Mouse (Mus musculus) limb, embryonic 14.5 days (tissue): Measurements from ENCODE around the gene Gm42957. TPM values are rescaled to one million over a fixed set of nuclear protein-coding genes. Genes with fewer than 3 reads are reported as not detected.

ENCODE experiments used
- ATAC-seq: fragments of 200-750 bp; cut with Nextera tagmentation; 2 replicates; pipeline ENCODE4 v1.8.0; 2017; ENCODE audit warnings: low read depth, moderate number of reproducible peaks, moderate TSS enrichment; ENCODE audit not compliant: low FRiP score
- DNase-seq: peaks from one replicate; pipeline ENCODE4 v3.0.0-alpha.2; 2015; ENCODE audit warnings: low spot score
- H3K27ac ChIP-seq: fragments of 300-500 bp; sonication (generic); replicated peaks from 2 replicates; pipeline ENCODE4 v1.5.1; 2014; ENCODE audit warnings: low read depth, mild to moderate bottlenecking, low read length, moderate library complexity, mixed read lengths
- H3K27me3 ChIP-seq: fragments of 300-500 bp; sonication (generic); 2 replicates; pipeline ENCODE4 v1.6.1; 2014; ENCODE audit warnings: low read length, mixed read lengths; ENCODE audit not compliant: control insufficient read depth, insufficient read depth
- H3K36me3 ChIP-seq: fragments of 300-500 bp; sonication (generic); 2 replicates; pipeline ENCODE4 v1.6.1; 2014; ENCODE audit warnings: mild to moderate bottlenecking, low read length, moderate library complexity, mixed read lengths; ENCODE audit not compliant: control insufficient read depth, insufficient read depth
- H3K4me1 ChIP-seq: fragments of 300-500 bp; sonication (generic); 2 replicates; pipeline ENCODE4 v1.6.1; 2014; ENCODE audit warnings: antibody characterized with exemption, low read length, mixed read lengths; ENCODE audit not compliant: control insufficient read depth, insufficient read depth
- H3K4me2 ChIP-seq: fragments of 300-500 bp; sonication (generic); replicated peaks from 2 replicates; pipeline ENCODE4 v1.6.1; 2014; ENCODE audit warnings: low read depth, mild to moderate bottlenecking, low read length, moderate library complexity; ENCODE audit not compliant: severe bottlenecking
- H3K4me3 ChIP-seq: fragments of 300-500 bp; sonication (generic); replicated peaks from 2 replicates; pipeline ENCODE4 v1.5.1; 2014; ENCODE audit warnings: low read length
- H3K9ac ChIP-seq: fragments of 300-500 bp; sonication (generic); 2 replicates; pipeline ENCODE4 v1.6.1; 2014; ENCODE audit warnings: mild to moderate bottlenecking, low read depth, low read length, moderate library complexity; ENCODE audit not compliant: severe bottlenecking
- H3K9me3 ChIP-seq: fragments of 300-500 bp; sonication (generic); 2 replicates; pipeline ENCODE4 v1.6.1; 2016; ENCODE audit warnings: low read length; ENCODE audit not compliant: control insufficient read depth
- POLR2A ChIP-seq: fragments of 200-500 bp; IDR thresholded peaks from 2 replicates; pipeline ENCODE4 v1.8.0; 2012; ENCODE audit warnings: inconsistent platforms, mild to moderate bottlenecking, moderate library complexity, borderline replicate concordance; ENCODE audit not compliant: insufficient read depth, insufficient read length; ENCODE audit errors: extremely low read depth
- whole genome bisulfite sequencing: fragments of 180-500 bp; shearing (Covaris S2); extraction: QIAGEN DNeasy Blood & Tissue Kit; methylation state at CpG from one replicate; pipeline ENCODE4 v1.1.7; 2014; 5-methylcytosine and 5-hydroxymethylcytosine counted together
- polyA plus RNA-seq, 2 experiments: library from polyadenylated mRNA; depleted of rRNA in 1 of 2; stranded (reverse) in 1 of 2; unstranded in 1 of 2; fragments of >200 nt; fragmentation: Nextera tagmentation in 1 of 2; extraction: Ambion mirVana in 1 of 2; gene quantifications; 2 replicates each; pipeline versions ENCODE4 v1.2.1 to v1.2.3; 2012 to 2014

Gm42957 gene
- polyA plus RNA-seq, 2 experiments: 0.28 to 0.93 TPM

DNA sequence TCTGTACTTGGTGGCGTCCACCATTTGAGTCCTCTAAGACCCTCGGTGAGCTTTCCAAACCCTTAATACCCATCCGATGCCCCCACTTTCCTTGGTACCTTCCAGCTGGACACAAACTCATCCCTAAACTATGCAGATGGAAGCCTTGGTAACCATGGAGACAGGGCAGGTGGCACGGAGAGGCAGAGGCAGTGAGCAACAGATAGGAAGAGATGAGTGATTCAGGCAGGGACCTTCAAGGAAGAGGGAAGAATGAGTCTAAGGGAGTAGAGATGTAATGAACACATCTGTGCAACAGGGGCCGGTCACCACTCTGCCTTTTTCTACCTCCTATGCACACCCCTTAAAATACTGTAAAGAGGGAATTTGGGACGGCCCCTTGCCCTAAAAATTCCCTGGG, 39.6 kb upstream of the Gm42957 start:
- Histone ChIP-seq H3K4me2 (peak overlapping the region; percentile 99), H3K9me3 (no peaks in the 10 kb centered on the region), H3K4me1 (peaks cover 32% of the 10 kb centered on the region), H3K4me3 (peak overlapping the region; percentile 45; the same call in 1 of the 2 replicates), H3K36me3 (no peaks in the 10 kb centered on the region), H3K9ac (no peak overlapping the region), H3K27me3 (no peaks in the 10 kb centered on the region), H3K27ac (no peak overlapping the region)
- TF ChIP-seq POLR2A: no peak
- DNase-seq (no peak), ATAC-seq (no peak)
- WGBS: 25% methylated on average over 6 of the region's 6 CpGs

DNA sequence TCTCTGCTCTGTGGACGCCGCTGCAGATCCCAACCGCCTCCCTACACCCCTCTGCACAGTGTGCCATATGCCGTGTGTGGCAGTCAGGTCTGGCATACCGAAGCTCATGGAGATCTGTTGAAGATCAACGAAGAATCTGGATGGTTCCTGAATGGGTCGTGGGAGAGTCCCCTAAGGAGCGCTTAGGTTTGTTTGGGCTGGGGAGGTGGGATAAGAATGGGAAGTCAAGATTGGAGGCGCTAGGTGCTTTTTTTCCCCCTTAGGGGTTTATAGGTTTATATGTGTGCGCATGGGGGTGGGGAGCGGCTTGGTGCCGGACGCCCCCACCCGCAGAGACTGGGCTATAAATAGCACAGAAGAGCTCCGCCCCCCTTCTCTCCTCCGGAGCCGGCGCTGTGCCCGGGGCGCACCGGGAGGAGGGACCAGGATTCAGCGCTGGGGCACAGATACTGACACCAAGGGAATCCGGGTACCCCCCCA, 39.0 kb upstream of the Gm42957 start, which contains the start of gene Ankrd34a:
Gene Ankrd34a (plus strand): TSS at position 409 of the 480 bp plus-strand sequence.
- ATAC-seq: no peak

DNA sequence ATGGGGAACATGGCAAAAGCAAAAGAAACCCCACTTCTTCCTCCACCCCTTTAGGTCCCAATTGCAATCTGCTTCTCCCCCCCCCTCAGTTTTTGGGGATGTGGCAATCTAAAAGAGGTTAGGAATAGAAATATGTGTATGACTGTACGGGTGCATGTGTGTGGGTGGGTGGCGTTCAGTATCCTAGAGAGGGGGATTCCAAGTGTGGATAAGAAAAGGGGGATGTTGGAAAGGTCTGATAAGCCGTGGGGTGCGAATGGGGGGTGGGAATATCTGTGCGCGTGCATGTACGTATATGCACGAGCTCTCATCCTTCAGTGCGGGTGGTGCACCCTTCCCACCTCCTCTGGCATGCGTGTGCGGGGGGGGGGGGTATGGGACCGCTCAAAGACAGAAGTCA, 38.4 kb upstream of the Gm42957 start:
- DNase-seq: no peak
- H3K4me1 ChIP-seq: peaks cover 32% of the 10 kb centered on the region
- H3K27me3 ChIP-seq: no peaks in the 10 kb centered on the region

More for the DNA sequence above, 39.0 kb upstream of the Gm42957 start, which contains the start of gene Ankrd34a:
- peak within 1 kb of the TSS; percentile 99 for H3K4me2 ChIP-seq
- H3K36me3 ChIP-seq: no peaks in the 10 kb centered on the region
- peak; percentile 42 for DNase-seq
- peak within 1 kb of the TSS; percentile 45 for H3K4me3 ChIP-seq
- H3K9ac ChIP-seq: peak within 1 kb of the TSS; percentile 66
- H3K9me3 ChIP-seq: no peaks in the 10 kb centered on the region
- H3K27me3 ChIP-seq: no peaks in the 10 kb centered on the region
- no peak for TF ChIP-seq POLR2A
- 1% methylated on average over 20 of the region's 23 CpGs for WGBS
- H3K27ac ChIP-seq: no peak within 1 kb of the TSS
- H3K4me1 ChIP-seq: peaks cover 32% of the 10 kb centered on the region

DNA sequence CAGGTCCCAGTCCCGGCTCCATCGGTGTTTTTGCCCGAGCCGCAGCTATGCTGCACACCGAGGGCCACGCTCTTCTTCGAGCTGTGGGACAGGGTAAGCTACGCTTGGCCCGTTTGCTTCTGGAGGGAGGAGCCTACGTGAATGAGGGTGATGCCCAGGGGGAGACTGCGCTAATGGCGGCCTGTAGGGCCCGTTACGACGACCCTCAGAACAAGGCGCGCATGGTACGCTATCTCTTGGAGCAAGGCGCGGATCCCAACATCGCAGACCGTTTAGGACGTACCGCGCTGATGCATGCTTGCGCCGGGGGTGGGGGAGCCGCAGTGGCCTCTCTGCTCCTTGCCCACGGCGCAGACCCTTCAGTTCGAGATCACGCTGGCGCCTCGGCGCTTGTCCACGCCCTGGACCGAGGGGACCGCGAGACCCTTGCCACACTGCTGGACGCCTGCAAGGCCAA, 37.8 kb upstream of the Gm42957 start:
- H3K4me2 ChIP-seq: peak overlapping the region; percentile 99
- no peak for TF ChIP-seq POLR2A
- H3K27ac ChIP-seq: peak overlapping the region; percentile 55; the same call in 1 of the 2 replicates
- H3K4me1 ChIP-seq: peaks cover 38% of the 10 kb centered on the region
- DNase-seq (no peak), ATAC-seq (no peak)
- peak overlapping the region; percentile 66 for H3K9ac ChIP-seq
- under 1% methylated on average over 31 of the region's 40 CpGs for WGBS
- no peaks in the 10 kb centered on the region for H3K27me3 ChIP-seq
- H3K9me3 ChIP-seq: no peaks in the 10 kb centered on the region
- no peaks in the 10 kb centered on the region for H3K36me3 ChIP-seq
- peak overlapping the region; percentile 45 for H3K4me3 ChIP-seq

More for the DNA sequence above, 38.4 kb upstream of the Gm42957 start:
- WGBS: 4% methylated on average over 11 of the region's 12 CpGs
- H3K27ac ChIP-seq: no peak overlapping the region
- H3K4me3 ChIP-seq: peak overlapping the region; percentile 45
- no peaks in the 10 kb centered on the region for H3K36me3 ChIP-seq
- TF ChIP-seq POLR2A: no peak
- H3K9me3 ChIP-seq: no peaks in the 10 kb centered on the region
- H3K9ac ChIP-seq: peak overlapping the region; percentile 66
- peak overlapping the region; percentile 99 for H3K4me2 ChIP-seq
- no peak for ATAC-seq

DNA sequence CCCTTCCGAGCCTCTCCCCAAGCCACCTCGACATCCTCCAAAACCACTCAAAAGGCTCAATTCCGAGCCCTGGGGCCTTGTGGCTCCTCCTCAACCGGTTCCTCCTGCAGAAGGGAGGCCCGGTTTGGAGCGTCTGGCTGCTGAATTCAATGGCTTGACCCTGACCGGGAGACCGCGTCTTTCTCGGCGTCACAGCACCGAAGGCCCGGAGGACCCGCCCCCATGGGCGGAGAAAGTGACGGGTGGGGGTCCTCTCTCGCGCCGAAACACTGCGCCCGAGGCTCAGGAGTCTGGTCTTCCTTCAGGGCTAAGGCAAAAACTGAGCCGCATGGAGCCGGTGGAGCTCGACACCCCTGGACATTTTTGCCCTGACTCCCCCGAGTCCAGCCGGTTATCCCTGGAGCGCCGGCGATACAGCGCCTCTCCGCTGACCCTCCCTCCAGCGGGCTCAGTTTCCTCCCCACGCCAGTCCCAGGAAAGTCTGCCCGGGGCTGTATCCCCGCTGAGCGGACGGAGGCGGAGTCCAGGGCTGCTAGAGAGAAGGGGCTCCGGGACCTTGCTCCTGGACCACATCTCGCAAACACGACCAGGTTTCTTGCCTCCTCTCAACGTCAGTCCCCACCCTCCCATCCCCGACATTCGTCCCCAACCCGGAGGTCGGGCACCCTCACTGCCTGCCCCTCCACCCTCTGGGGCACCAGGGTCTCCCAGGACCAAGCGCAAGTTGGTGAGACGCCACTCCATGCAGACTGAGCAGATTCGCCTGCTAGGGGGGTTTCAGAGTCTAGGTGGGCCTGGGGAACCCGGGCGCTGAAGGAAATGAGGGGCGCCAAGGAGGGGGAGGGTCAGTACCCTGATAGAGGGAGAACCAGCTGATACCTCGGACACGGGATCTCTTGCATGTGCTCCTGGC, 36.9 kb upstream of the Gm42957 start:
- Histone ChIP-seq H3K36me3 (no peaks in the 10 kb centered on the region; the same call in 1 of the 2 replicates), H3K4me3 (peak overlapping the region; percentile 45), H3K9ac (peak overlapping the region; percentile 66)

More for the DNA sequence above, 36.9 kb upstream of the Gm42957 start:
- no peaks in the 10 kb centered on the region for H3K9me3 ChIP-seq
- peak overlapping the region; percentile 99 for H3K4me2 ChIP-seq
- no peak for TF ChIP-seq POLR2A
- WGBS: under 1% methylated on average over 54 of the region's 54 CpGs
- peak overlapping the region; percentile 55; the same call in 1 of the 2 replicates for H3K27ac ChIP-seq
- H3K27me3 ChIP-seq: no peaks in the 10 kb centered on the region
- peaks cover 39% of the 10 kb centered on the region for H3K4me1 ChIP-seq
- ATAC-seq: peak; percentile 10; the same call in 1 of the 2 replicates
- DNase-seq: peak; percentile 67
